14 mouse cellular contexts compared by ENCODE assay signal in genomic region chr17:73514258-73514657, GRCm38 (mm10).
"Had no signal": no experiment of that assay in that cellular context is flagged by ENCODE, and none has a peak within 500 bp of the region (broad histone marks: within the 10 kb centered on the region; RNA-seq: fewer than 3 reads in every experiment).

No protein-coding gene starts in this region.

- H3K36me3 ChIP-seq: kidney, embryonic 15.5 days; liver, embryonic 13.5 days had no signal

- DNase-seq: kidney, postnatal 10 days; kidney, postnatal 36 days; layer of hippocampus, postnatal 36 days; liver, embryonic 13.5 days; lung, adult 2 months; lung, postnatal 14 days; midbrain, embryonic 14.5 days; thymus, adult 18-20 months; thymus, postnatal 36 days had no signal

- H3K4me3 ChIP-seq: kidney, embryonic 15.5 days; left cerebral cortex, adult 2 months; liver, embryonic 13.5 days; megakaryocyte, embryonic 14.5 days had no signal

- H3K4me1 ChIP-seq: kidney, embryonic 15.5 days; liver, embryonic 13.5 days; megakaryocyte, embryonic 14.5 days had no signal

- H3K9me3 ChIP-seq: kidney, embryonic 15.5 days; liver, embryonic 13.5 days; megakaryocyte, embryonic 14.5 days had no signal

- H3K4me2 ChIP-seq: kidney, embryonic 15.5 days; liver, embryonic 13.5 days; midbrain, embryonic 11.5 days had no signal

- H3K27me3 ChIP-seq: kidney, embryonic 15.5 days; liver, embryonic 13.5 days; megakaryocyte, embryonic 14.5 days had no signal

- H3K27ac ChIP-seq: kidney, embryonic 15.5 days; left cerebral cortex, adult 2 months; liver, embryonic 13.5 days; macrophage had no signal

- H3K9ac ChIP-seq: kidney, embryonic 15.5 days; liver, embryonic 13.5 days had no signal
